Mouse (Mus musculus): ENCODE measurements around the gene Panx2. TPM values are rescaled to one million over a fixed set of nuclear protein-coding genes. Genes with fewer than 3 reads are reported as not detected.

Panx2 gene
- 0.20 and 0.37 TPM in 2 replicates for polyA plus RNA-seq (2014; fragmentation: Nextera tagmentation; extraction: Ambion mirVana)

DNA sequence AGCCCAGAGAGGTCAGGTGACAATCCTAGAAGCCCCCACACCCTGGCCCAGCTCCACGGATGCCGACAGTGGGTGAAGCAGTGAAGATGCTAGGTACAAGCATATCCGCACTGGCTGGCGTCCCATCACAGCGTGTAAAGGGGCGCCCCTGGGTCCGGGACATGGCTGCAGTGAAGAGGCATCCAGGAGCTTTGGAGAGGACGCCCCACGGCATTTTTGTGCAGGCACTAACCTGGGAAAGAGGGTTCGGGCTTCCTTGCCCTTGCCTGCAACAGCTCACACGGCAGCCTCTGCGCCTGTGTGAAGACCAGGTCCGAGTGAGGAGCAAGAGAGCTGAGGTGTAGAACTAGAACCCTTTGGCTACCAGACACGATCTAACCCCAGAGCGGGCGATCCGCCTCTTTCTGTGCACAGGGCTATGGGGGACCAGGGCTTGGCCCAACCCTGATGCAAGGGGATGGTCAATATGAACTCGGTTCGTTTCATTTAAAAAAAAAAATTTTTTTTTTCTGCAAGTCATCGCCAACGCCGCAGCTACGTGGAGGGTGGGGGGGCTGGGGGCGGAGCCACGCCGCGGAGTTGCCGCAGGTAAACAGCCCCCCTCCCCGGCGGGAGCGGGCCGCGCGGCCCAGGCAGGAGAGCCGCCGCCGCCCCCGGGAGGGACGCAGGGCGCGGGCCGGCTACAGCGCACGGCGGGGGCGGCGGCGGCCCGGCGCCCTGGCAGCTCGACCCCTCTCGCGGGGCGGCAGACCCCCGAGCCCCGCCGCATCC, at the start of gene Panx2:
Gene Panx2, plus strand, starts transcription at position 574 of the 771 bp plus-strand sequence.
- no peak within 1 kb of the TSS for H3K27ac ChIP-seq (replicated peaks; ENCODE audit: low read depth, low read length)
- no peaks in the 10 kb centered on the region for H3K36me3 ChIP-seq (ENCODE audit: control insufficient read depth, insufficient read depth, low read length)
- no peaks in the 10 kb centered on the region for H3K4me1 ChIP-seq (ENCODE audit: control insufficient read depth, insufficient read depth, low read length)
- no peaks in the 10 kb centered on the region for H3K9me3 ChIP-seq (ENCODE audit: control insufficient read depth, low read length)
- ATAC-seq (ENCODE audit: insufficient number of reproducible peaks, low FRiP score, low TSS enrichment, low read depth) (no peak), DNase-seq (ENCODE audit: low spot score) (peak; percentile 52)
- peak within 1 kb of the TSS; percentile 57 for H3K4me3 ChIP-seq (ENCODE audit: low read depth, low read length)
- peak within 1 kb of the TSS; percentile 96 for H3K4me2 ChIP-seq (ENCODE audit: low read depth, severe bottlenecking)
- H3K9ac ChIP-seq (ENCODE audit: low read length), result peak within 1 kb of the TSS; percentile 65
- H3K27me3 ChIP-seq (ENCODE audit: control insufficient read depth, insufficient read depth, low read length), result peaks cover 39% of the 10 kb centered on the region
- WGBS, result 2% methylated on average over 37 of the region's 57 CpGs

GRCm38 (mm10) chr15:89016722-89017121, 42.8 kb upstream of the Panx2 start:
- H3K27ac ChIP-seq (replicated peaks; ENCODE audit: low read depth, low read length), result no peak overlapping the region
- no peaks in the 10 kb centered on the region for H3K36me3 ChIP-seq (ENCODE audit: control insufficient read depth, insufficient read depth, low read length)
- no peaks in the 10 kb centered on the region for H3K27me3 ChIP-seq (ENCODE audit: control insufficient read depth, insufficient read depth, low read length)
- no peaks in the 10 kb centered on the region for H3K4me1 ChIP-seq (ENCODE audit: control insufficient read depth, insufficient read depth, low read length)
- no peak overlapping the region for H3K4me3 ChIP-seq (ENCODE audit: low read depth, low read length)
- H3K9ac ChIP-seq (ENCODE audit: low read length), result no peak overlapping the region
- DNase-seq (ENCODE audit: low spot score) (no peak), ATAC-seq (ENCODE audit: insufficient number of reproducible peaks, low FRiP score, low TSS enrichment, low read depth) (no peak)
- WGBS, result 88% methylated on average over 3 of the region's 3 CpGs
- H3K9me3 ChIP-seq (ENCODE audit: control insufficient read depth, low read length), result no peaks in the 10 kb centered on the region
- no peak overlapping the region for H3K4me2 ChIP-seq (ENCODE audit: low read depth, severe bottlenecking)

- Histone ChIP-seq H3K36me3 (ENCODE audit: control insufficient read depth, insufficient read depth, low read length) (no peaks in the 10 kb centered on the region), H3K4me2 (ENCODE audit: low read depth, severe bottlenecking) (no peak overlapping the region), H3K4me3 (ENCODE audit: low read depth, low read length) (no peak overlapping the region), H3K9ac (ENCODE audit: low read length) (no peak overlapping the region), H3K27me3 (ENCODE audit: control insufficient read depth, insufficient read depth, low read length) (no peaks in the 10 kb centered on the region), H3K4me1 (ENCODE audit: control insufficient read depth, insufficient read depth, low read length) (no peaks in the 10 kb centered on the region), H3K27ac (replicated peaks; ENCODE audit: low read depth, low read length) (no peak overlapping the region), H3K9me3 (ENCODE audit: control insufficient read depth, low read length) (no peaks in the 10 kb centered on the region)
- 67% methylated on average over 7 of the region's 7 CpGs for WGBS
- ATAC-seq (ENCODE audit: insufficient number of reproducible peaks, low FRiP score, low TSS enrichment, low read depth) (no peak), DNase-seq (ENCODE audit: low spot score) (no peak)
These were observed 39.4 kb upstream of the Panx2 start for GRCm38 (mm10) chr15:89020085-89020484.

DNA sequence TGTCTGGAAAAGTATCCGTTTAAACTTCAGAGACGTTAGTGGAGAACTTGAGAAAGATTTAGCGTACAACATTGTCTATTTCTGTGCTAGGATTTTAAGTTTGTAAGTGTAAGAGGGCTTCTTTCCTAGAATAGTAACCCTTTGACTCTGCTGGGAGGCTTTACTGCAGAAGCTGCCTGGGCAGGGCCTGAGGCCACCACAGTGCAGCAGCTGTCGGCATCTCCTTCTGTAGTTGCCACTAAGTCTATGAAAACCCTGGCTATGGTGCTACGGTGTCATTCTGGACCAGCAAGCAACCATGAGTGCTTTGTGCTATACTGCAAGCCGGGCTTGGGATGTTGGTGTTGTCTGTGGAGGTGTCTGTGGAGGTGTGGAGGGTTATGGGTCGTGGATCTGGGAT, 39.0 kb upstream of the Panx2 start:
- Histone ChIP-seq H3K9me3 (ENCODE audit: control insufficient read depth, low read length) (no peaks in the 10 kb centered on the region), H3K36me3 (ENCODE audit: control insufficient read depth, insufficient read depth, low read length) (no peaks in the 10 kb centered on the region), H3K4me2 (ENCODE audit: low read depth, severe bottlenecking) (no peak overlapping the region), H3K4me3 (ENCODE audit: low read depth, low read length) (no peak overlapping the region), H3K27ac (replicated peaks; ENCODE audit: low read depth, low read length) (no peak overlapping the region), H3K4me1 (ENCODE audit: control insufficient read depth, insufficient read depth, low read length) (no peaks in the 10 kb centered on the region), H3K9ac (ENCODE audit: low read length) (no peak overlapping the region), H3K27me3 (ENCODE audit: control insufficient read depth, insufficient read depth, low read length) (no peaks in the 10 kb centered on the region)
- ATAC-seq (ENCODE audit: insufficient number of reproducible peaks, low FRiP score, low TSS enrichment, low read depth) (no peak), DNase-seq (ENCODE audit: low spot score) (no peak)
- 80% methylated on average over 7 of the region's 7 CpGs for WGBS

DNA sequence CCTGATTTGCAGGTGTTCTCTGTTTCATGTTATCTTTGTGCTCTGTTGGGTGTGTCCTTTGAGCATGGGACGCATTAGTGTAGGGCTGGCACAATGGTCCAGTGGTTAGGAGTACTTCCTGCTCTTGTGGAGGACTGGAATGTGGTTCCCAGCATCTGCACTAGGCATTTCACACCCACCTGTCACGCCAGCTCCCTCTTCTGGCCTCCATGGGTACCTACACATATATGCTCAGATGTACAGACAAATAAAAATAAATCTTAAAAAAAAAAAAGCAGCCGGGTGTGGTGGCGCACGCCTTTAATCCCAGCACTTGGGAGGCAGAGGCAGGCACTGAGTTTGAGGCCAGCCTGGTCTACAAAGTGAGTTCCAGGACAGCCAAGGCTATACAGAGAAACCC, 15.2 kb upstream of the Panx2 start:
- H3K27ac ChIP-seq (replicated peaks; ENCODE audit: low read depth, low read length), result no peak overlapping the region
- no peaks in the 10 kb centered on the region for H3K36me3 ChIP-seq (ENCODE audit: control insufficient read depth, insufficient read depth, low read length)
- H3K9me3 ChIP-seq (ENCODE audit: control insufficient read depth, low read length), result no peaks in the 10 kb centered on the region
- no peaks in the 10 kb centered on the region for H3K27me3 ChIP-seq (ENCODE audit: control insufficient read depth, insufficient read depth, low read length)
- WGBS, result 81% methylated on average over 5 of the region's 5 CpGs
- H3K9ac ChIP-seq (ENCODE audit: low read length), result no peak overlapping the region
- no peak for DNase-seq (ENCODE audit: low spot score)
- ATAC-seq (ENCODE audit: insufficient number of reproducible peaks, low FRiP score, low TSS enrichment, low read depth), result no peak
- no peak overlapping the region for H3K4me3 ChIP-seq (ENCODE audit: low read depth, low read length)
- H3K4me1 ChIP-seq (ENCODE audit: control insufficient read depth, insufficient read depth, low read length), result no peaks in the 10 kb centered on the region
- H3K4me2 ChIP-seq (ENCODE audit: low read depth, severe bottlenecking), result no peak overlapping the region

DNA sequence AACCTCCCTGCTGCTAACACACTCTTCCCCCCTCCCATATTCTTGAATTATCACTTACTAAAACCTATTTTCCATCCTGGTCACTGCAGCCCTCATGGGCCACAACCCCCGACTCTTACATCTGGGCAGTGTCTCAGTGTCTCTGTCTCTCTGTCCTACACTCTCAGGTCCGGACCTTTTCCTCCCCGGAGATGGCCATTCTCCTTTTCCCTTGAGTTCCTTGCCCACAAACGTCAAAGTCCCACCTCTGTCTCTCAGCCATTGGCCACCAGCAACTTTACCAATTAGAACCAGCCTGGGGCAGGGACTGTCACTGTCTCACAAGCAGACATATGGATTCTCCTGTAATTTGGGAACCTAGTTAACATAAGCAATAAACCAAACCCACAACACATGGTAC, 13.2 kb upstream of the Panx2 start:
- Histone ChIP-seq H3K27me3 (ENCODE audit: control insufficient read depth, insufficient read depth, low read length) (no peaks in the 10 kb centered on the region), H3K9me3 (ENCODE audit: control insufficient read depth, low read length) (no peaks in the 10 kb centered on the region), H3K27ac (replicated peaks; ENCODE audit: low read depth, low read length) (no peak overlapping the region), H3K4me3 (ENCODE audit: low read depth, low read length) (no peak overlapping the region), H3K4me1 (ENCODE audit: control insufficient read depth, insufficient read depth, low read length) (no peaks in the 10 kb centered on the region), H3K9ac (ENCODE audit: low read length) (no peak overlapping the region), H3K4me2 (ENCODE audit: low read depth, severe bottlenecking) (no peak overlapping the region), H3K36me3 (ENCODE audit: control insufficient read depth, insufficient read depth, low read length) (no peaks in the 10 kb centered on the region)
- WGBS, result 77% methylated on average over 4 of the region's 4 CpGs
- DNase-seq (ENCODE audit: low spot score) (no peak), ATAC-seq (ENCODE audit: insufficient number of reproducible peaks, low FRiP score, low TSS enrichment, low read depth) (no peak)

GRCm38 (mm10) chr15:89054666-89055065, 4.9 kb upstream of the Panx2 start:
- H3K36me3 ChIP-seq (ENCODE audit: control insufficient read depth, insufficient read depth, low read length), result no peaks in the 10 kb centered on the region
- H3K4me3 ChIP-seq (ENCODE audit: low read depth, low read length), result no peak overlapping the region
- H3K9ac ChIP-seq (ENCODE audit: low read length), result no peak overlapping the region
- no peak overlapping the region for H3K4me2 ChIP-seq (ENCODE audit: low read depth, severe bottlenecking)
- H3K27me3 ChIP-seq (ENCODE audit: control insufficient read depth, insufficient read depth, low read length), result peaks cover 17% of the 10 kb centered on the region; the same call in 1 of the 2 replicates
- DNase-seq (ENCODE audit: low spot score) (no peak), ATAC-seq (ENCODE audit: insufficient number of reproducible peaks, low FRiP score, low TSS enrichment, low read depth) (no peak)
- 88% methylated on average over 7 of the region's 7 CpGs for WGBS
- H3K27ac ChIP-seq (replicated peaks; ENCODE audit: low read depth, low read length), result no peak overlapping the region
- H3K9me3 ChIP-seq (ENCODE audit: control insufficient read depth, low read length), result no peaks in the 10 kb centered on the region
- H3K4me1 ChIP-seq (ENCODE audit: control insufficient read depth, insufficient read depth, low read length), result no peaks in the 10 kb centered on the region

- Histone ChIP-seq H3K9me3 (ENCODE audit: control insufficient read depth, low read length) (no peaks in the 10 kb centered on the region), H3K4me1 (ENCODE audit: control insufficient read depth, insufficient read depth, low read length) (no peaks in the 10 kb centered on the region), H3K27ac (replicated peaks; ENCODE audit: low read depth, low read length) (no peak overlapping the region), H3K4me2 (ENCODE audit: low read depth, severe bottlenecking) (no peak overlapping the region; the same call in 1 of the 2 replicates), H3K36me3 (ENCODE audit: control insufficient read depth, insufficient read depth, low read length) (no peaks in the 10 kb centered on the region), H3K9ac (ENCODE audit: low read length) (no peak overlapping the region), H3K27me3 (ENCODE audit: control insufficient read depth, insufficient read depth, low read length) (peaks cover 39% of the 10 kb centered on the region), H3K4me3 (ENCODE audit: low read depth, low read length) (peak overlapping the region; percentile 57; the same call in 1 of the 2 replicates)
- WGBS, result 25% methylated on average over 6 of the region's 6 CpGs
- DNase-seq (ENCODE audit: low spot score) (no peak), ATAC-seq (ENCODE audit: insufficient number of reproducible peaks, low FRiP score, low TSS enrichment, low read depth) (no peak)
These were observed 798 bp upstream of the Panx2 start for GRCm38 (mm10) chr15:89058736-89059135.

All from limb, embryonic 11.5 days (tissue).